Mouse (Mus musculus): Measurements from ENCODE around the gene Mtmr14. TPM values are rescaled to one million over a fixed set of nuclear protein-coding genes. Genes with fewer than 3 reads are reported as not detected.

Gene Mtmr14
- polyA plus RNA-seq, 1 experiment from 2014 or later: 44.8 TPM

DNA sequence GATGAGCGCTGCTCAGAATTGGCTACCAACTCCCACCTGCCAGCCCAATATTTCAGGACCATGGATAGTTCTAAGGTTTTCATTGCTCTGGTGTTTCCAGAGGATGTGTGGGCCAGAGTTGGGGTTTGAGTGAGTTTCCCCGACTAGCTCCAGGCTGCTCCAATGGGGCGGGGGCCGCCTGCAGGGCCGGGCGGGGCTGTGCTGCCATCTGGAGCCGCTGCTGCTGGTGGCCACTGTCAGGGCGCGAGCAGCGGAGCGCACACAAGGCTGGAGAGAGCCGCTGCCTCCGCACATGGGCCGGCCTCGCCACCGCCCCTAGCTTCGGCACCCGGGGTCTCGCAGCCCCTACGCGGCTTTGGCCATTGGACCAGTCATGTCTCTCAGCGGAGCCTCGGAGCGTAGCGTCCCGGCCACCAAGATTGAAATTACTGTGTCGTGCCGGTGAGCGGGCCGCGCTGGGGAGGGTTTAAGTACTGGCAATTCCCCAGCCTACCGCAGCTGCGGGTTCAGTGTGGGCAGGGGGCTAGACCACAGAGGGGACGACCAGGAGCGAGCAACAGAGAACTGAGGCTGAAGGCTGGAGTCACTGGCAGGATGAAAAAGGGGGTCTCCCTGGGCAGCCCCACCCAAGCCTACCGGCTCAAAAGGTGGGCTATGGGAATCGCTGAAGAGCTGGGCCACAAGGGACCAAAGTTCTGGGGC lies 44.6 kb downstream of the Mtmr14 start, which contains the start of gene Cpne9:
TSS of gene Cpne9 (plus strand) at position 207 of the 702 bp plus-strand sequence.
- no peaks in the 10 kb centered on the region; the same call in 1 of the 2 replicates for H3K4me1 ChIP-seq (ENCODE audit: control insufficient read depth, insufficient read depth, low read length)
- DNase-seq (ENCODE audit: low spot score): peak; percentile 89
- no peaks in the 10 kb centered on the region for H3K9me3 ChIP-seq (replicated peaks; ENCODE audit: control insufficient read depth, low read length)
- no peak within 1 kb of the TSS for H3K9ac ChIP-seq (replicated peaks; ENCODE audit: low read length)
- H3K27ac ChIP-seq (replicated peaks; ENCODE audit: low read depth, low read length): no peak within 1 kb of the TSS
- 1% methylated on average over 37 of the region's 37 CpGs for WGBS
- no peaks in the 10 kb centered on the region for H3K36me3 ChIP-seq (replicated peaks; ENCODE audit: control insufficient read depth, insufficient read depth, low read depth, low read length)
- peak; percentile 76; the same call in 1 of the 2 replicates for ATAC-seq (replicated peaks; ENCODE audit: insufficient number of reproducible peaks, low FRiP score, low TSS enrichment, low read depth)
- peak within 1 kb of the TSS; percentile 11 for H3K4me2 ChIP-seq (ENCODE audit: low read depth, low read length)
- H3K27me3 ChIP-seq (ENCODE audit: control insufficient read depth, insufficient read depth, low read length): peaks cover 23% of the 10 kb centered on the region
- H3K4me3 ChIP-seq (ENCODE audit: low read depth, low read length): no peak within 1 kb of the TSS

DNA sequence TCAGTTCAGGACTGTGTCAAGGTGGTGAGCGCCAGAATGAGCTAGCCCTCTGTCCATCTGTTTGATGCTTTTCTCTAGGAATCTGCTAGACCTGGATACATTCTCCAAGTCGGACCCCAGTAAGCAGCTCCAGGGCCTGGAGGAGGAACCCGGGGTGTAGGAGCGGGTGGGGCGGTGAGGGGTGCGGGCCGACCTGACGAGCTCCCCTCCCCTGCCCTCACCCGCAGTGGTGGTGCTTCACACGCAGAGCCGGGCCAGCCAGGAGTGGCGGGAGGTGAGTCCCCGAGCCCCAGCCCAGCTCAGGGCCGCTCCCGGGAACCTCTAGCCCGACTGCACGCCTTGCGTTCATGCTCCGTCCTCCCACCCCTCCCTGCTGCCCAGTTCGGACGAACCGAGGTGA lies 45.3 kb downstream of the Mtmr14 start:
- 1% methylated on average over 22 of the region's 22 CpGs for WGBS
- H3K4me3 ChIP-seq (ENCODE audit: low read depth, low read length): no peak overlapping the region
- no peaks in the 10 kb centered on the region for H3K9me3 ChIP-seq (replicated peaks; ENCODE audit: control insufficient read depth, low read length)
- DNase-seq (ENCODE audit: low spot score) (no peak), ATAC-seq (replicated peaks; ENCODE audit: insufficient number of reproducible peaks, low FRiP score, low TSS enrichment, low read depth) (0 out of 2 replicates have a peak, but pooled peaks have one; percentile 46)
- H3K9ac ChIP-seq (replicated peaks; ENCODE audit: low read length): no peak overlapping the region
- H3K27me3 ChIP-seq (ENCODE audit: control insufficient read depth, insufficient read depth, low read length): peaks cover 23% of the 10 kb centered on the region
- no peaks in the 10 kb centered on the region for H3K36me3 ChIP-seq (replicated peaks; ENCODE audit: control insufficient read depth, insufficient read depth, low read depth, low read length)
- no peak overlapping the region for H3K27ac ChIP-seq (replicated peaks; ENCODE audit: low read depth, low read length)
- no peaks in the 10 kb centered on the region; the same call in 1 of the 2 replicates for H3K4me1 ChIP-seq (ENCODE audit: control insufficient read depth, insufficient read depth, low read length)
- H3K4me2 ChIP-seq (ENCODE audit: low read depth, low read length): no peak overlapping the region

DNA sequence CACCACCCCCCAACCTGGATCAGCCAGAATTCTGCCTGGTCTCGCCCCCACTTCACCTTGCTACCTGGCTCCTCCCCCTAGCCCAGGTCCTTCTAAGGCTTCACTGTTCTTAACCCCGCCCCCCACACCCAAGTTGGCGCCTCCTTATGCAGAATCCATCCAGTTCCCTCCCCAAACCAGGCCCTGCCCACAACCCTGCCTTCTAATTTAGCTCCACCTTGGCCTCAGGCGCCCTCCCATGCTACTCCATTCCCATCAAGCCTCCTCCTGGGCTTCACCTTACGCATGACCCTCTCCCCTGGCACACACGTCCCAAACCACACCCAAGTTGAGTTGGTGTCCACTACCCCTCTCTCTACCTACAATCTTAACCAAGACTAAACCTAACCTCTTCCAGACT lies 45.9 kb downstream of the Mtmr14 start:
- no peak for ATAC-seq (replicated peaks; ENCODE audit: insufficient number of reproducible peaks, low FRiP score, low TSS enrichment, low read depth)
- H3K9ac ChIP-seq (replicated peaks; ENCODE audit: low read length): no peak overlapping the region

DNA sequence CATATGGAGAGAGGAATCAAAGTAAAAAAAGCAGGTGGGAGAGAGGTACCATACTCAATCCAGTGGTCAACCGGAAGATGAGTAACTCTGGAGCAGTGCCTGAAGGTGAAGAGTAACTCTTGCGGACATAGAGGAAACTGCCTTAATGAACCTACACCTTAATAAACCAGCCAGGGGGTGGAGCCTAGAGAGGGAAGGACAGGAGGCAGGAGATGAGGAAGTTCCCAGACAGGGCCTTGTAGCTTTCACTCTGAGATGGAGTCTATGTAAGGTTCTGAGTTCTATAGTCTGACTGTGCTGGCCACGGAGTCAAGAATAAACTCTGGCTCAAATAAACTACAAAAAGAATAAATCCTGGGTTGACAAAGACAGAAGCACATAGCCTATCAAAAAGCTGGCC lies 47.3 kb downstream of the Mtmr14 start:
- Histone ChIP-seq H3K4me2 (ENCODE audit: low read depth, low read length) (no peak overlapping the region), H3K4me1 (ENCODE audit: control insufficient read depth, insufficient read depth, low read length) (no peaks in the 10 kb centered on the region; the same call in 1 of the 2 replicates), H3K4me3 (ENCODE audit: low read depth, low read length) (no peak overlapping the region), H3K27ac (replicated peaks; ENCODE audit: low read depth, low read length) (no peak overlapping the region), H3K36me3 (replicated peaks; ENCODE audit: control insufficient read depth, insufficient read depth, low read depth, low read length) (no peaks in the 10 kb centered on the region), H3K9ac (replicated peaks; ENCODE audit: low read length) (no peak overlapping the region), H3K9me3 (replicated peaks; ENCODE audit: control insufficient read depth, low read length) (no peaks in the 10 kb centered on the region), H3K27me3 (ENCODE audit: control insufficient read depth, insufficient read depth, low read length) (peaks cover 23% of the 10 kb centered on the region)
- DNase-seq (ENCODE audit: low spot score) (no peak), ATAC-seq (replicated peaks; ENCODE audit: insufficient number of reproducible peaks, low FRiP score, low TSS enrichment, low read depth) (no peak)
- WGBS: 79% methylated on average over 3 of the region's 3 CpGs

More for the DNA sequence above, 45.9 kb downstream of the Mtmr14 start:
- no peak overlapping the region for H3K4me3 ChIP-seq (ENCODE audit: low read depth, low read length)
- H3K36me3 ChIP-seq (replicated peaks; ENCODE audit: control insufficient read depth, insufficient read depth, low read depth, low read length): no peaks in the 10 kb centered on the region
- H3K4me2 ChIP-seq (ENCODE audit: low read depth, low read length): no peak overlapping the region
- H3K9me3 ChIP-seq (replicated peaks; ENCODE audit: control insufficient read depth, low read length): no peaks in the 10 kb centered on the region
- DNase-seq (ENCODE audit: low spot score): no peak
- 3% methylated on average over 6 of the region's 6 CpGs for WGBS
- H3K27me3 ChIP-seq (ENCODE audit: control insufficient read depth, insufficient read depth, low read length): peaks cover 23% of the 10 kb centered on the region
- H3K27ac ChIP-seq (replicated peaks; ENCODE audit: low read depth, low read length): no peak overlapping the region
- no peaks in the 10 kb centered on the region; the same call in 1 of the 2 replicates for H3K4me1 ChIP-seq (ENCODE audit: control insufficient read depth, insufficient read depth, low read length)

DNA sequence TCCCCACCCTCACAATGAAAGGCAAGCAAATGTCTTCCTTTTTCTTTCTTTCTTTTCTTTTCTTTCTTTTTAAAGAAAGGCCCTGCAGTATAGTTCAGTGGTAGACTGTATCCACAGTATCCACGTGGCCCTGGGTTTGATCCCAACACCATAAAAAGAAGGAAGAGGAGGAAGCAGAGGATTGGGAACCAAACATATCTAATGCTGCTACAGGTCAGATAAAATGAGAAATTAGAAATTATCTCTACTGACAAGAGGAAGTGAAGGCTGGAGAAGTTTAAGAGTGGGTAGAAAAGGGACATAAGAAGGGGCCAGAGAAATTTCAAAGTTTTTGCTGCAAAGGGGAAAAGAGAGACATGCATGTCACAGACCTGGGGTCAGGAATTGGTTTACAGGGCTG lies 48.7 kb downstream of the Mtmr14 start:
- Histone ChIP-seq H3K27ac (replicated peaks; ENCODE audit: low read depth, low read length) (no peak overlapping the region), H3K4me2 (ENCODE audit: low read depth, low read length) (no peak overlapping the region), H3K4me1 (ENCODE audit: control insufficient read depth, insufficient read depth, low read length) (no peaks in the 10 kb centered on the region; the same call in 1 of the 2 replicates), H3K27me3 (ENCODE audit: control insufficient read depth, insufficient read depth, low read length) (peaks cover 23% of the 10 kb centered on the region), H3K4me3 (ENCODE audit: low read depth, low read length) (no peak overlapping the region), H3K36me3 (replicated peaks; ENCODE audit: control insufficient read depth, insufficient read depth, low read depth, low read length) (no peaks in the 10 kb centered on the region), H3K9me3 (replicated peaks; ENCODE audit: control insufficient read depth, low read length) (no peaks in the 10 kb centered on the region), H3K9ac (replicated peaks; ENCODE audit: low read length) (no peak overlapping the region)
- ATAC-seq (replicated peaks; ENCODE audit: insufficient number of reproducible peaks, low FRiP score, low TSS enrichment, low read depth): no peak
- DNase-seq (ENCODE audit: low spot score): no peak
- 64% methylated on average over 1 of the region's 1 CpGs for WGBS

DNA sequence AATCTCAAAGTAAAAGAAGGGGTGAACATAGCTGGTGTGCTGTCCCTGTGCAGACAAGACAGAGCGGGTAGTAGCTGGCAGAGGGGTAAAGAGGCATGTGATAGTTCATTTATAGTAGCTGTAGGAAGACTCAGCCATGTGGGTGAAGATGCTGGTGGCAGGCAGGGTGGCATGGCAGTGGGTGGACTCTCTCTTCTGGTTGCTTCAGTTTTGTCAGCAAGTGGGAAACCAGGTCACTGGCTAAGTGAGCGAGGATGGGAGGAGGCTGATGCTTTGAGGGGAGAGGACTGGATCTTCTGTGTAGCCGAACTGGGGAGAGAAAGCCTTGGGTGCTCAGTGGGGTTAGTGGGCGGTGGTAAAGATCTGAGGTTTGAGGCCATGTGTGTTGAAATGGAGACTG lies 49.6 kb downstream of the Mtmr14 start:
- WGBS: 74% methylated on average over 4 of the region's 4 CpGs
- DNase-seq (ENCODE audit: low spot score) (no peak), ATAC-seq (replicated peaks; ENCODE audit: insufficient number of reproducible peaks, low FRiP score, low TSS enrichment, low read depth) (no peak)
- no peaks in the 10 kb centered on the region for H3K36me3 ChIP-seq (replicated peaks; ENCODE audit: control insufficient read depth, insufficient read depth, low read depth, low read length)
- H3K4me2 ChIP-seq (ENCODE audit: low read depth, low read length): no peak overlapping the region
- no peaks in the 10 kb centered on the region; the same call in 1 of the 2 replicates for H3K4me1 ChIP-seq (ENCODE audit: control insufficient read depth, insufficient read depth, low read length)
- H3K9ac ChIP-seq (replicated peaks; ENCODE audit: low read length): no peak overlapping the region
- H3K4me3 ChIP-seq (ENCODE audit: low read depth, low read length): no peak overlapping the region
- H3K27me3 ChIP-seq (ENCODE audit: control insufficient read depth, insufficient read depth, low read length): peaks cover 21% of the 10 kb centered on the region
- no peaks in the 10 kb centered on the region for H3K9me3 ChIP-seq (replicated peaks; ENCODE audit: control insufficient read depth, low read length)
- H3K27ac ChIP-seq (replicated peaks; ENCODE audit: low read depth, low read length): no peak overlapping the region

DNA sequence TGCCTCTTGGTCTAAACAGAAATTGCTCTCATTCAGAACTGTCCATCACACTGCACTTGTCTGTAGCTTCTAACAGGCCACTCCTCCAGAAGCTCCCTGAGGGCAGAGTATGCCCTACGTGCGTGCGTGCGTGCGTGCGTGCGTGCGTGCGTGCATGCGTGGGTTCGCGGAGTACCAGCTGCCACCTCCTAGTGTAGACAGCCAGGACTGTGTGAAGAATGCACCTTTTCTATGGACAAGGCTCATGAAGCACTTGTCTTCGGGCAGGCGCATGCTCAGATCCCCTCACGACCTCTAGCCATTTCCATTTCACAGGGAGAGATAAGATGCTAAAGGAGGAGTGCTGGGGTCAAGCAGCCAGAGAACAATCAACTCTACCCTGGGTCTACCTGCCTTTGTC lies 51.7 kb downstream of the Mtmr14 start:
- Histone ChIP-seq H3K4me3 (ENCODE audit: low read depth, low read length) (no peak overlapping the region), H3K4me2 (ENCODE audit: low read depth, low read length) (no peak overlapping the region), H3K9ac (replicated peaks; ENCODE audit: low read length) (no peak overlapping the region), H3K27ac (replicated peaks; ENCODE audit: low read depth, low read length) (no peak overlapping the region), H3K27me3 (ENCODE audit: control insufficient read depth, insufficient read depth, low read length) (peaks cover under 1% of the 10 kb centered on the region), H3K4me1 (ENCODE audit: control insufficient read depth, insufficient read depth, low read length) (no peaks in the 10 kb centered on the region), H3K36me3 (replicated peaks; ENCODE audit: control insufficient read depth, insufficient read depth, low read depth, low read length) (no peaks in the 10 kb centered on the region), H3K9me3 (replicated peaks; ENCODE audit: control insufficient read depth, low read length) (no peaks in the 10 kb centered on the region)
- ATAC-seq (replicated peaks; ENCODE audit: insufficient number of reproducible peaks, low FRiP score, low TSS enrichment, low read depth): no peak
- 91% methylated on average over 15 of the region's 15 CpGs for WGBS
- DNase-seq (ENCODE audit: low spot score): no peak

DNA sequence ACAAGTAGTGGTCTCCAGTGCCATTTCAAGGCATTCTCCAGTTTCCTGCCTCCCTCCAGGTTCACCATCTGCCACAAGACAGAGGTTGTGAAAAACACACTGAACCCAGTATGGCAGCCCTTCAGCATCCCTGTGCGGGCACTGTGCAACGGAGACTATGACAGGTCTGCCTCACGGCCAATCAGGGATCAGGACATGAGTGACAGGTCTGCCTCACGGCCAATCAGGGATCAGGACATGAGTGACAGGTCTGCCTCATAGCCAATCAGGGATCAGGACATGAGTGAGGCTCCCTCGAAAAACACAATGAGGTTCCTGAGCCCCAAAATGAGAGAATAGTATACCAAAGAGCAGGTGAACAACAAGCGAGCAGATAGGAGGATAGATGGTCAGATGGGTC lies 52.7 kb downstream of the Mtmr14 start:
- H3K9ac ChIP-seq (replicated peaks; ENCODE audit: low read length): no peak overlapping the region
- H3K27me3 ChIP-seq (ENCODE audit: control insufficient read depth, insufficient read depth, low read length): no peaks in the 10 kb centered on the region; the same call in 1 of the 2 replicates
- ATAC-seq (replicated peaks; ENCODE audit: insufficient number of reproducible peaks, low FRiP score, low TSS enrichment, low read depth) (no peak), DNase-seq (ENCODE audit: low spot score) (no peak)
- no peak overlapping the region for H3K27ac ChIP-seq (replicated peaks; ENCODE audit: low read depth, low read length)
- no peaks in the 10 kb centered on the region for H3K4me1 ChIP-seq (ENCODE audit: control insufficient read depth, insufficient read depth, low read length)
- WGBS: 66% methylated on average over 6 of the region's 6 CpGs
- no peaks in the 10 kb centered on the region for H3K36me3 ChIP-seq (replicated peaks; ENCODE audit: control insufficient read depth, insufficient read depth, low read depth, low read length)
- H3K4me2 ChIP-seq (ENCODE audit: low read depth, low read length): no peak overlapping the region
- H3K9me3 ChIP-seq (replicated peaks; ENCODE audit: control insufficient read depth, low read length): no peaks in the 10 kb centered on the region
- no peak overlapping the region for H3K4me3 ChIP-seq (ENCODE audit: low read depth, low read length)

Measured in embryonic facial prominence, embryonic 11.5 days (tissue).